Mouse (Mus musculus): ENCODE measurements around the gene Otub1. TPM values are rescaled to one million over a fixed set of nuclear protein-coding genes. Genes with fewer than 3 reads are reported as not detected.

Gene Otub1
- polyA plus RNA-seq, 1 experiment from 2014 or later = 197 TPM

DNA sequence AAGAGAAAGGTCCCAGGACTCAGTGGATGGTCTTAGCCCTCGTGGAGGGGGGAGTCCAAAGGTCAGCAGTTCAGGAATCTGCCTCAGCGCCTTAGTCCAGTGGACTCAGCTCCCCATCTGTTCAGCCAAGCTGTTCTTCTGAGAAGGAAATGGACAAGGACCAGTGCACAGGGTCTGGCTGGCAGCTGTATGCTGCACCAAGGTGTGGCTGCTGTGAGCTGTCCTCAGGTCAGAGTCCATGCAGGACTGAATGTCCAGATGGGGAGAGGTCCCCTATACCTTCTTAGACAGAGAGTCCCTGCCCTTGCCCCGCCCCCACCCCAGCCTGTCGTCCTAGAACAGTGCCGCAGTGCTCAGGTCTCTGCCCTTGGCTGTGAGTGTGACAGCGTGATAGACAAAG lies 14.5 kb downstream of the Otub1 start:
- Histone ChIP-seq H3K4me1 (replicated peaks; ENCODE audit: insufficient read depth, low read length) (peaks cover 43% of the 10 kb centered on the region), H3K36me3 (ENCODE audit: insufficient read depth, low read length) (no peaks in the 10 kb centered on the region), H3K9me3 (replicated peaks; ENCODE audit: low read length) (no peaks in the 10 kb centered on the region), H3K27me3 (ENCODE audit: insufficient read depth, low read length) (no peaks in the 10 kb centered on the region), H3K4me3 (replicated peaks; ENCODE audit: low read depth, low read length) (no peak overlapping the region), H3K4me2 (ENCODE audit: low read length) (no peak overlapping the region), H3K9ac (ENCODE audit: low read depth, low read length) (no peak overlapping the region), H3K27ac (peak overlapping the region; percentile 87)
- no peak for DNase-seq (ENCODE audit: low spot score)
- peak; percentile 86 for ATAC-seq (replicated peaks; ENCODE audit: low FRiP score, low read depth)
- WGBS = 49% methylated on average over 6 of the region's 6 CpGs
- no peak for TF ChIP-seq CTCF (IDR thresholded peaks at IDR 0.05; ENCODE audit: low read depth)

DNA sequence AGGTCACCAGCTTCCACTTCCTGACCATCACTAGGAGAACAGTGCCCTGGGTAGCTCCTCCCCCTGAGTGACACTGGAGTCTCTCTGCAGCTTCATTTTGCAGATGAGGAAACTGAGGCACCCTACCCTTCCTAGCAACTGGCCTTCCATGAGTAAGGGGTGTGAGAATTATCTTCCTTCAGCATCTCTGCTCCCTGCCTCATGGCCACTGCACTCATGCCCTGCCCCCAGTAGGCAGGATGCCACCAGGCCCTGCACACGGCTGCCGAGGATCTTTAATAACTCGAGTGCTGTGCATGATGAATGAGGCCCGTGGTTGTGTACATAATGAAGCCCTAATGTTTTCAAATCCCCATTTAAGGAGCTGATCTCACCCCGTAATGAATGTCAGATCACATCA lies 15.1 kb downstream of the Otub1 start:
- TF ChIP-seq CTCF (IDR thresholded peaks at IDR 0.05; ENCODE audit: low read depth) = no peak
- no peak overlapping the region for H3K4me3 ChIP-seq (replicated peaks; ENCODE audit: low read depth, low read length)
- no peak overlapping the region for H3K4me2 ChIP-seq (ENCODE audit: low read length)
- ATAC-seq (replicated peaks; ENCODE audit: low FRiP score, low read depth) = no peak
- no peak for DNase-seq (ENCODE audit: low spot score)
- no peaks in the 10 kb centered on the region for H3K27me3 ChIP-seq (ENCODE audit: insufficient read depth, low read length)
- H3K36me3 ChIP-seq (ENCODE audit: insufficient read depth, low read length) = no peaks in the 10 kb centered on the region
- peaks cover 43% of the 10 kb centered on the region for H3K4me1 ChIP-seq (replicated peaks; ENCODE audit: insufficient read depth, low read length)
- peak overlapping the region; percentile 87 for H3K27ac ChIP-seq
- H3K9ac ChIP-seq (ENCODE audit: low read depth, low read length) = no peak overlapping the region
- H3K9me3 ChIP-seq (replicated peaks; ENCODE audit: low read length) = no peaks in the 10 kb centered on the region
- WGBS = 46% methylated on average over 5 of the region's 5 CpGs

DNA sequence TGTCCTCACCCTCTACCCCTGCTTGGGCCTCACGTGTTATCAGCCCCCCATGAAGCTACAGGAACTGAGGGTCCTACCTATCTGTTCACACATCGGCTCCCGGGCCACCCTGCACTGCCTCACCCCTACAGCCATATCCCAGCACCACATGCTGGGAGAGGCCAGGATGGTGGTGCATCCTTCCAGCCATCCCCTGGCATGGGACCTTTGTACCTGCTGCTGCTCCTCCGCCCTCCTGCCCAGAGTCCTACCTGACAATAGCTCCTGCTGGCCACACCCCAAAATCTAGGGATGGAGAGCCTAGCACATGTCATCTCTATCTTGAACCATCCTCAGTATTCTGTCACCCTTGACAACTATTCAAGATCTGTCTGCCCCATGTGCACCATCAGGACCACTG lies 17.1 kb downstream of the Otub1 start:
- peaks cover 48% of the 10 kb centered on the region for H3K4me1 ChIP-seq (replicated peaks; ENCODE audit: insufficient read depth, low read length)
- H3K4me2 ChIP-seq (ENCODE audit: low read length) = no peak overlapping the region
- no peak overlapping the region for H3K27ac ChIP-seq
- TF ChIP-seq CTCF (IDR thresholded peaks at IDR 0.05; ENCODE audit: low read depth) = no peak
- no peak for DNase-seq (ENCODE audit: low spot score)
- no peak overlapping the region for H3K4me3 ChIP-seq (replicated peaks; ENCODE audit: low read depth, low read length)
- 84% methylated on average over 4 of the region's 4 CpGs for WGBS
- H3K27me3 ChIP-seq (ENCODE audit: insufficient read depth, low read length) = no peaks in the 10 kb centered on the region
- H3K36me3 ChIP-seq (ENCODE audit: insufficient read depth, low read length) = no peaks in the 10 kb centered on the region
- ATAC-seq (replicated peaks; ENCODE audit: low FRiP score, low read depth) = no peak
- H3K9me3 ChIP-seq (replicated peaks; ENCODE audit: low read length) = no peaks in the 10 kb centered on the region
- no peak overlapping the region for H3K9ac ChIP-seq (ENCODE audit: low read depth, low read length)

DNA sequence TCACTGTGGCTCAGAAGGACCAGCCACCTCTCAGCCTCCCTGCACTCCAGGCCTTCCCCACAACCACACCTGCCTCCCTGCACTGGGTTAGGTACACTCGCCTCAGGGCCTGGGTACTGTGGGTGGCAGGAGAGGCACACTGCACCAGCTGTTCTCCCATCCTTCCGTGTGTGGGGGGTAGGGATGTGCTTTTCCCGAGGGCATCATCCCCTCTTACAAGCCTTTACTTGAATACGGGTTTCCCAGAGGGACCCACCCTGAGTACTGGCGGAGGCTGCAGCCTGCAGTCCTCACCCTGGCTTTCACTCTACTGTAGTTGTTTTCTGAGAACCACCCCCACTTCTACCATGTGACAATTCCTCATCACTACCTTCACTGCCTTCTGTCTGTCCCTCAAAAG lies 19.0 kb downstream of the Otub1 start:
- Histone ChIP-seq H3K27me3 (ENCODE audit: insufficient read depth, low read length) (no peaks in the 10 kb centered on the region), H3K4me1 (replicated peaks; ENCODE audit: insufficient read depth, low read length) (peaks cover 44% of the 10 kb centered on the region), H3K9ac (ENCODE audit: low read depth, low read length) (no peak overlapping the region), H3K9me3 (replicated peaks; ENCODE audit: low read length) (no peaks in the 10 kb centered on the region), H3K4me2 (ENCODE audit: low read length) (no peak overlapping the region), H3K27ac (no peak overlapping the region), H3K36me3 (ENCODE audit: insufficient read depth, low read length) (no peaks in the 10 kb centered on the region), H3K4me3 (replicated peaks; ENCODE audit: low read depth, low read length) (no peak overlapping the region)
- no peak for ATAC-seq (replicated peaks; ENCODE audit: low FRiP score, low read depth)
- no peak for TF ChIP-seq CTCF (IDR thresholded peaks at IDR 0.05; ENCODE audit: low read depth)
- WGBS = 67% methylated on average over 5 of the region's 5 CpGs
- DNase-seq (ENCODE audit: low spot score) = no peak

DNA sequence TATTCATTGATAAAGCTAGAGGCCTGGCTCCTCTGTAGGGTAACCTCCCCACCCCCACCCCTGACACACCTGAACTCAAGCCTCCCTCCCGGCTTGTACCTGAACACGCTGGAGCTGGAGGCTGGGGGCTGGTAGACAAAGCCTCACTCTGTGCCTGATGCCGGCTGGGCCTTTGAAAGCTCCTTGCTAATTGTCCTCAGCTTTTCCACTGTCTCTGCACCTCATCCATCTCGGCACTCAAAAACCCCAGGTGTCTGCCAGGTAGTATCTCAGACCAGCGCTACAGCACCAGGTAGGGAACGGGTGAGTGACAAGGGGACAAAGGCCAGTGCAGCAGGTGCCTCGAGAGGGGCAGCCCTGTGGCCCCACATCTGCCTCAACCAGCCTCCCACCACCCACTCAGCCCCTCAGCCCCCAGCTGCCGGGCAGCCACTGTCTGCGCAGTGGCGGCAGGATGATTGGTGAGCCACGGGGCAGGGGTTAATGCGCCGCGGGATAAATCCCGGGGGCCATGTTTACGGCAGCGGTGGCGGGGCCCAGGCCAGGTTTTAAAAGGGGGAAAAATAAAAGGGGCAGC lies 20.3 kb downstream of the Otub1 start:
- Histone ChIP-seq H3K27me3 (ENCODE audit: insufficient read depth, low read length) (no peaks in the 10 kb centered on the region), H3K9ac (ENCODE audit: low read depth, low read length) (0 out of 2 replicates have a peak overlapping the region, but pooled peaks have one; percentile 28), H3K27ac (peak overlapping the region; percentile 50; the same call in 1 of the 2 replicates), H3K4me3 (replicated peaks; ENCODE audit: low read depth, low read length) (no peak overlapping the region), H3K4me1 (replicated peaks; ENCODE audit: insufficient read depth, low read length) (peaks cover 36% of the 10 kb centered on the region), H3K4me2 (ENCODE audit: low read length) (no peak overlapping the region; the same call in 1 of the 2 replicates), H3K9me3 (replicated peaks; ENCODE audit: low read length) (no peaks in the 10 kb centered on the region), H3K36me3 (ENCODE audit: insufficient read depth, low read length) (no peaks in the 10 kb centered on the region)
- no peak for TF ChIP-seq CTCF (IDR thresholded peaks at IDR 0.05; ENCODE audit: low read depth)
- WGBS = 10% methylated on average over 18 of the region's 18 CpGs
- no peak for ATAC-seq (replicated peaks; ENCODE audit: low FRiP score, low read depth)
- DNase-seq (ENCODE audit: low spot score) = no peak

DNA sequence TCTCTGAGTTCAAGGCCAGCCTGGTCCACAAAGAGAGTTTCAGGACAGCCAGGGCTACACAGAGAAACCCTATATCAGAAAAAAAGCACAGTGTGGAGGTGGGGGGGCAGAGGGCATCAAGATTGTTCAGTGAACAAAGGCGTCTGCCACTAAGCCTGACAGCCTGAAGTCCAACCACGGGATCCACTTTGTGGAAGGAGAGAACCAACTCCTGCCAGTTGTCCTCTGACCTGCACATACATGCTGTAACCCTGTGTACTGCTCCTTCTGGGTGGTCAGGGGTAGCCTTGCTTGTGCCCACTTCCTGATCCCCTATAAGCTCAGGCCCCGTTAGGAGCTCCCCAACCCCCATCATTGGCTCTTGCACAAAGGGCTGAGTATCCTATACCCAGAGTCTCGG lies 21.1 kb downstream of the Otub1 start:
- H3K4me2 ChIP-seq (ENCODE audit: low read length) = no peak overlapping the region
- H3K9me3 ChIP-seq (replicated peaks; ENCODE audit: low read length) = no peaks in the 10 kb centered on the region
- no peak for ATAC-seq (replicated peaks; ENCODE audit: low FRiP score, low read depth)
- DNase-seq (ENCODE audit: low spot score) = no peak
- H3K27me3 ChIP-seq (ENCODE audit: insufficient read depth, low read length) = no peaks in the 10 kb centered on the region
- H3K4me1 ChIP-seq (replicated peaks; ENCODE audit: insufficient read depth, low read length) = peaks cover 38% of the 10 kb centered on the region
- no peak overlapping the region for H3K9ac ChIP-seq (ENCODE audit: low read depth, low read length)
- 0 out of 2 replicates have a peak overlapping the region, but pooled peaks have one; percentile 0 for H3K27ac ChIP-seq
- H3K36me3 ChIP-seq (ENCODE audit: insufficient read depth, low read length) = no peaks in the 10 kb centered on the region
- WGBS = 55% methylated on average over 4 of the region's 4 CpGs
- no peak for TF ChIP-seq CTCF (IDR thresholded peaks at IDR 0.05; ENCODE audit: low read depth)
- no peak overlapping the region for H3K4me3 ChIP-seq (replicated peaks; ENCODE audit: low read depth, low read length)

DNA sequence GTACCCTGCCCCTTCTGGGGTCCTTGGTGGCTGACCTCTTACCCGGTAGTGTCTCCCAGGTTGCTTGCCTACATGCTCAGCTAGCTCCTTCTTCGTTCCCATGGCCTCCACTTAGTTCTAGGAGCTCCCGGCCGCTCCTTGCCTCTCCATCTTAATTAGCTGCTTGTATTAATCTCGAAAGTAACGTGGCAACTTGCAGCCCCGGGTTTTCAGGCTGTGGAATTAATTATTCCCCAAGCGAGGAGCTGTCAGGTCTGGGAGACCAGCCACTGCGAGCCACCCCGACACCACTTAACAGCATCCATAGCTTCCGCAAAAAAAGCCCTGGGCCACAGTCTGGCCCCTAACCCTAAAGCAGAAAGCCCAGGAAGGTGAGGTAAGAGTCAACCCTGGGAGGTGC lies 22.7 kb downstream of the Otub1 start:
- ATAC-seq (replicated peaks; ENCODE audit: low FRiP score, low read depth) (no peak), DNase-seq (ENCODE audit: low spot score) (no peak)
- TF ChIP-seq CTCF (IDR thresholded peaks at IDR 0.05; ENCODE audit: low read depth) = no peak
- Histone ChIP-seq H3K4me2 (ENCODE audit: low read length) (no peak overlapping the region), H3K9me3 (replicated peaks; ENCODE audit: low read length) (no peaks in the 10 kb centered on the region), H3K36me3 (ENCODE audit: insufficient read depth, low read length) (no peaks in the 10 kb centered on the region), H3K4me1 (replicated peaks; ENCODE audit: insufficient read depth, low read length) (peaks cover 38% of the 10 kb centered on the region), H3K9ac (ENCODE audit: low read depth, low read length) (no peak overlapping the region), H3K4me3 (replicated peaks; ENCODE audit: low read depth, low read length) (no peak overlapping the region), H3K27ac (peak overlapping the region; percentile 78; the same call in 1 of the 2 replicates), H3K27me3 (ENCODE audit: insufficient read depth, low read length) (no peaks in the 10 kb centered on the region)
- WGBS = 64% methylated on average over 11 of the region's 11 CpGs
